Mouse (Mus musculus): ENCODE measurements at regions not wholly inside any gene's neighbourhood (a gene's known extent, or its start where the extent isn't known, plus 50 kb on each side); places are given as distances from the start of the nearest gene placed in this dataset.

DNA sequence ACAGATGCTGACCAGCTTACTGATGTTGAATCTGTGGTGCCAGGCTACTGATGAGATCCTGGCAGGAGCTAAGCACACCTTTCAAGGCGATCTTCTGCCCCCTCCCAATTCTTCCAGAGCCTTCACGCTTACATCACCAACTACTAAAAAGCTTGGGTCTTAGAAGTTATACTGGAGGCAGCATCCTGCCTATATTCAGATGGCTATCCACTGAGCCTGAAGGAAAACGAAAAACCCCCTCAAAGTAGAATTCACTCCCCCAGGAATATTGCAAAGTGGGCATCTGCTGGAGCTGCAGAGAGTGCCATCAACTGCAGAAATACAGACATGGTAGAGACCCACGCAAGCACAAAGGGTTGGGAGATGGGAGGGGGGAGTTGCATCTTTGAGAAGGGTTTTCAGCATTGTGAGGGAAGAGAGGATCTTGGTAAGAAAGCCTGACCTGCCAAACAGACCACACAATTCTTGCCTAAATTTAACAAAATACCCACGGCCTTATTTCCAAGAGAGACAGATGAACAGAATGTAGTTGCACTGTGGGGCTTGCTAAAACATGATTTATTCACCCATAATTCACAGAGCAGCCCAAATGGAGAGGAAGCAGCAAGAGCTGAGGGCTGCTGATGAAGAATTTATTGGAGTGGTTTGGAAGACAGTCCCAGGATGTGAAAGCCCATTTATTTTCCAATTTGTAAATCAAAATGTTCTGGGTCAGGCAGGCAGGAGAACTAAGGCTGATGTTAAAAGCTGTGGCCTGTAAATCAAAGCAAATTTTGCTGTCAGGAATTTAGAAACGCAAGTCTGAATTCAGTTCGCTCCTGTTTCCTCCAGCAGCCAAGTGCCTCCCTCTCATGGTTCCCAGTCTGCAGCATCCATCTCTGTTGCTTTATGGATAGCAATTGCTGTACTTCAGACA, 98.8 kb downstream of the Pdcl3 start:
- Histone ChIP-seq H3K27me3 (no peaks in the 10 kb centered on the region), H3K4me2 (no peak overlapping the region), H3K4me3 (replicated peaks) (no peak overlapping the region), H3K9ac (no peak overlapping the region), H3K27ac (replicated peaks) (no peak overlapping the region), H3K9me3 (replicated peaks) (peaks cover 4% of the 10 kb centered on the region; the same call in 1 of the 2 replicates), H3K36me3 (replicated peaks) (no peaks in the 10 kb centered on the region), H3K4me1 (replicated peaks) (no peaks in the 10 kb centered on the region)
- ATAC-seq (ENCODE audit: insufficient read depth): no peak
- 59% methylated on average over 7 of the region's 7 CpGs for WGBS (ENCODE audit: insufficient replicate concordance)

DNA sequence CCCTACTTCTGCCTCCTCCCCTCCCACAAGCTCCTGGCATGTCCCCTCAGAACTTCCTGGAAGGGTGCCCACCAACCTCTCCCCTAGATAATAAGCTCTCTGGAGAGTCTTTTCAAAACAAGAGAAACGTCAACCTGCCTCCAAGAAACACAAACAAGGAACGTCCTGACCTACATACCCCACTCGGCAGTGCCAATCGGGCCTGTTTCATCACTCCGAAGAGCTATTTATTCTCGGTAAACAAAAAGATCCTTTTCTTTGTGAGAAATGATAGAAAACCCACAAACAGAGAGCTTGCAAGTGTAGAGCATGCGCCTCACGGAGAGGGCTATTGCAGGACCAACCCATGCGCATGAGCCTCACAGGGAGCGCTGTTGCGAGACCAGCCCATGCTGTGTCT, 100.9 kb downstream of the Pdcl3 start:
- Histone ChIP-seq H3K27ac (replicated peaks) (no peak overlapping the region), H3K4me3 (replicated peaks) (no peak overlapping the region), H3K9ac (no peak overlapping the region), H3K9me3 (replicated peaks) (peaks cover 4% of the 10 kb centered on the region; the same call in 1 of the 2 replicates), H3K4me2 (no peak overlapping the region), H3K36me3 (replicated peaks) (no peaks in the 10 kb centered on the region), H3K4me1 (replicated peaks) (no peaks in the 10 kb centered on the region), H3K27me3 (no peaks in the 10 kb centered on the region)
- 73% methylated on average over 11 of the region's 11 CpGs for WGBS (ENCODE audit: insufficient replicate concordance)
- ATAC-seq (ENCODE audit: insufficient read depth): no peak

- H3K27ac ChIP-seq (replicated peaks): no peak overlapping the region
- H3K27me3 ChIP-seq: no peaks in the 10 kb centered on the region
- H3K9me3 ChIP-seq (replicated peaks): peaks cover 1% of the 10 kb centered on the region; the same call in 1 of the 2 replicates
- H3K4me3 ChIP-seq (replicated peaks): no peak overlapping the region
- 11% methylated on average over 9 of the region's 9 CpGs for WGBS (ENCODE audit: insufficient replicate concordance)
- ATAC-seq (ENCODE audit: insufficient read depth): 0 out of 2 replicates have a peak, but pooled peaks have one; percentile 28
- H3K4me1 ChIP-seq (replicated peaks): no peaks in the 10 kb centered on the region
- no peaks in the 10 kb centered on the region for H3K36me3 ChIP-seq (replicated peaks)
- no peak overlapping the region for H3K9ac ChIP-seq
- H3K4me2 ChIP-seq: no peak overlapping the region
Measured at GRCm38 (mm10) chr1:39089875-39090274, 103.7 kb upstream of the Npas2 start.

GRCm38 (mm10) chr1:39091121-39091520, 102.4 kb upstream of the Npas2 start:
- ATAC-seq (ENCODE audit: insufficient read depth): no peak
- no peak overlapping the region for H3K4me2 ChIP-seq
- 62% methylated on average over 8 of the region's 8 CpGs for WGBS (ENCODE audit: insufficient replicate concordance)
- no peak overlapping the region for H3K27ac ChIP-seq (replicated peaks)
- H3K9me3 ChIP-seq (replicated peaks): no peaks in the 10 kb centered on the region; the same call in 1 of the 2 replicates
- H3K4me3 ChIP-seq (replicated peaks): no peak overlapping the region
- H3K36me3 ChIP-seq (replicated peaks): no peaks in the 10 kb centered on the region
- no peak overlapping the region for H3K9ac ChIP-seq
- H3K27me3 ChIP-seq: no peaks in the 10 kb centered on the region
- no peaks in the 10 kb centered on the region for H3K4me1 ChIP-seq (replicated peaks)

DNA sequence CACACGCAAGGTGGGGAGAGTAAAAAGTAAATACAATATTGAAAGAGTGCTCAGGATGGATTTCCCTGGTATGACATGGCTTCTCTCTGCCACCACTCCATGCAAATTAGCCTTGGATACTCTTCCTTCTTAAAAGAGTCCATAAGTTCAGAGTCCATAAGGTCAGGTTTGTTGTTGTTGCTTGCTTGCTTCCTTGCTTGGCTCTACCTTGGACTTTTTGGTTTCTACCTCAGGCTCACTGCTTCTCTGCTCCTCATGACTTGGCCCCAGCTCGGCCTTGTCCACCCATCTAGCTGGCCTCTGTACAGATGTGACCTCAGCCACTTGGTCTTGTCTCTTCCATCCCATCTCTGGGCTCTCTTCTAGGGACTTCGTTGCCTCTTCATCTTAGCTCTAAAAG, 101.9 kb upstream of the Npas2 start:
- Histone ChIP-seq H3K27ac (replicated peaks) (no peak overlapping the region), H3K27me3 (no peaks in the 10 kb centered on the region), H3K9me3 (replicated peaks) (no peaks in the 10 kb centered on the region), H3K9ac (no peak overlapping the region), H3K36me3 (replicated peaks) (no peaks in the 10 kb centered on the region), H3K4me3 (replicated peaks) (no peak overlapping the region), H3K4me2 (no peak overlapping the region), H3K4me1 (replicated peaks) (no peaks in the 10 kb centered on the region)
- 49% methylated on average over 3 of the region's 3 CpGs for whole genome bisulfite sequencing (ENCODE audit: insufficient replicate concordance)
- ATAC-seq (ENCODE audit: insufficient read depth): no peak

DNA sequence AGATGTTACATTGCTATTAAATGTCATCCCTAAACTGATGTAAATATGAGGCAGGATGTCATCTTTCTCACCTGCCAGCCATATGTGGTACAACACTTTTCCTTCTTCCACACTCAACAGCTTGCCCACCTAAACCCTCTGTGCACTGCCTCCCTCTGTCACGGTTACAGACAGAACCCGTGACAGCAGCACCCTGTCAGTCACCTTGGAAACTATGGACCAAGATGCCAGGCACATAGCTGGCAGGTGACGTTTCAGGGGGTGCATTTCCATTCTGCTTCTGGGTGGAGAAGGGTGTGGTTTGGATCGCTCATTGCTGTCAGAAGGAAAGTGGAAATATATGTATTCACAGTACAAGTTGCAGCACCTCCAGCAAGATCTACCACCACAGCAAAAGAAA, 100.2 kb upstream of the Npas2 start:
- Histone ChIP-seq H3K4me2 (no peak overlapping the region), H3K9ac (no peak overlapping the region), H3K36me3 (replicated peaks) (no peaks in the 10 kb centered on the region), H3K27ac (replicated peaks) (no peak overlapping the region), H3K27me3 (no peaks in the 10 kb centered on the region), H3K4me3 (replicated peaks) (no peak overlapping the region), H3K9me3 (replicated peaks) (no peaks in the 10 kb centered on the region), H3K4me1 (replicated peaks) (no peaks in the 10 kb centered on the region)
- 52% methylated on average over 4 of the region's 4 CpGs for WGBS (ENCODE audit: insufficient replicate concordance)
- no peak for ATAC-seq (ENCODE audit: insufficient read depth)

DNA sequence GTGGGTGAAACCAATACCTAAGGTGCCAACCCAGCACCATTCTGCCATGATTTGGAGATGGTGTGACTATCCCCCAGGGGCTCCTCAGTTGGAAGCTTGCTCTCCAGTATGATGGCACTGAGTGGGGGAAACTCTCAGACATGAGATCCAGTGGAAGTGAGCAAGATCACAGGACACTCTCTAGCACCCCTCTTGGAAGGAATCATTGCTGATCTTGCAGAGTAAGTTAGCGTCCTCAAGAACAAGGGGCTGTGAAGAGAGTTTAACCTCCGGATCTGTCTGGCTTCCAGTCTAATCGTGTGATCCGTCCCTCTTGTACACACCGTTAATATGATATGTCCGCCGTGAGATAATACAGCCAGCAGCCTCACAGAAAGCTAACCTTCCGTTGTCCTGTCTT, 99.5 kb upstream of the Npas2 start:
- no peaks in the 10 kb centered on the region for H3K9me3 ChIP-seq (replicated peaks)
- 65% methylated on average over 8 of the region's 8 CpGs for WGBS (ENCODE audit: insufficient replicate concordance)

DNA sequence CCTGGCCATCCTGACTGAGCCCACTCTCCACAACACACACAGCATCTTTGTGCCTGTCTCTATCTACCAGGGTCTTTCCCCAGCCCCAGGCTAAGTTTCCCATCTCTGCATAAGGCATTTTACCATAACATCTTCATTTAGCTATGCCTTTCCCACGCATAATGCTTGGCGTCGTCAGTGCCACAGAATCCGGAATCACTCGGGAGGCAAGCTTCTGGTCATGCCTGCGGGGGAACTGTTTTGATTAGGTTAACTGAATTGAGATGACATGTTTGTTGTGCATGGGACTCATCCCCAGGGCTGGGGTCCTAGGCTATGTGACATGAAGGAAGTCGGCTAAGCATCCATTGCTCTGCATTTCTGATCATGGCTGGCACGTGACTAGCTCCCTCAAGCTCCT, 97.6 kb upstream of the Npas2 start:
- 70% methylated on average over 8 of the region's 8 CpGs for WGBS (ENCODE audit: insufficient replicate concordance)
- H3K27ac ChIP-seq (replicated peaks): no peak overlapping the region
- no peak for ATAC-seq (ENCODE audit: insufficient read depth)
- H3K4me1 ChIP-seq (replicated peaks): no peaks in the 10 kb centered on the region
- H3K9ac ChIP-seq: no peak overlapping the region
- H3K4me2 ChIP-seq: no peak overlapping the region
- no peaks in the 10 kb centered on the region for H3K36me3 ChIP-seq (replicated peaks)
- H3K4me3 ChIP-seq (replicated peaks): no peak overlapping the region
- no peaks in the 10 kb centered on the region for H3K9me3 ChIP-seq (replicated peaks)
- no peaks in the 10 kb centered on the region for H3K27me3 ChIP-seq

More for the DNA sequence above, 99.5 kb upstream of the Npas2 start:
- Histone ChIP-seq H3K4me1 (replicated peaks) (no peaks in the 10 kb centered on the region), H3K4me2 (no peak overlapping the region), H3K36me3 (replicated peaks) (no peaks in the 10 kb centered on the region), H3K27ac (replicated peaks) (no peak overlapping the region), H3K4me3 (replicated peaks) (no peak overlapping the region), H3K27me3 (no peaks in the 10 kb centered on the region), H3K9ac (no peak overlapping the region)
- no peak for ATAC-seq (ENCODE audit: insufficient read depth)

- whole genome bisulfite sequencing (ENCODE audit: insufficient replicate concordance): 48% methylated on average over 3 of the region's 3 CpGs
- ATAC-seq (ENCODE audit: insufficient read depth): no peak
Measured at GRCm38 (mm10) chr1:39096726-39097125, 96.8 kb upstream of the Npas2 start.

GRCm38 (mm10) chr1:39097499-39097898, 96.0 kb upstream of the Npas2 start:
- H3K9ac ChIP-seq: no peak overlapping the region
- no peaks in the 10 kb centered on the region for H3K9me3 ChIP-seq (replicated peaks)
- H3K27me3 ChIP-seq: no peaks in the 10 kb centered on the region
- no peak for ATAC-seq (ENCODE audit: insufficient read depth)
- 63% methylated on average over 10 of the region's 10 CpGs for WGBS (ENCODE audit: insufficient replicate concordance)
- H3K36me3 ChIP-seq (replicated peaks): no peaks in the 10 kb centered on the region
- no peaks in the 10 kb centered on the region for H3K4me1 ChIP-seq (replicated peaks)
- no peak overlapping the region for H3K4me3 ChIP-seq (replicated peaks)
- no peak overlapping the region for H3K4me2 ChIP-seq
- no peak overlapping the region for H3K27ac ChIP-seq (replicated peaks)

More at GRCm38 (mm10) chr1:39096726-39097125, 96.8 kb upstream of the Npas2 start:
- H3K27ac ChIP-seq (replicated peaks): no peak overlapping the region
- no peaks in the 10 kb centered on the region for H3K27me3 ChIP-seq
- no peak overlapping the region for H3K4me2 ChIP-seq
- no peaks in the 10 kb centered on the region for H3K4me1 ChIP-seq (replicated peaks)
- H3K4me3 ChIP-seq (replicated peaks): no peak overlapping the region
- no peak overlapping the region for H3K9ac ChIP-seq
- no peaks in the 10 kb centered on the region for H3K36me3 ChIP-seq (replicated peaks)
- no peaks in the 10 kb centered on the region for H3K9me3 ChIP-seq (replicated peaks)

DNA sequence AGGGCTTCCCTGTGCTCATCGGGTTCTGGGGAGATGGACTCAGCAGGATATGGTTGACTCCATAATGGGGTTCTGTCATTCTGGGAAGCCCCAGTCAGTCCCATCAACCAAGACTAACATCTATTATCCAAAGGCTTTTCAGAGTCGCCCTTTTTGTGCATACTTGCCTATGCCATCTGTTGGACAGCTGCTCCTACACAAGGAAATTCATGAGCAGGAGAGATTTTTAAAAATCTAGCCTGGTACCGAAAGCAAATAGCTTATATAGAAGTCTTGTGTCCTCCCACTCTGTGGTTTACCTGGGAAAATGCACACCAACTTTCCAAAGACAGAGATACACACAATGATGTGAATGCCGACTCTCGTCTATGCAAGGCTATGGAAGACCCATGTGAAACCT, 95.4 kb upstream of the Npas2 start:
- no peaks in the 10 kb centered on the region for H3K36me3 ChIP-seq (replicated peaks)
- no peak overlapping the region for H3K4me2 ChIP-seq
- H3K4me1 ChIP-seq (replicated peaks): no peaks in the 10 kb centered on the region
- 63% methylated on average over 5 of the region's 5 CpGs for WGBS (ENCODE audit: insufficient replicate concordance)
- H3K4me3 ChIP-seq (replicated peaks): no peak overlapping the region
- no peaks in the 10 kb centered on the region for H3K9me3 ChIP-seq (replicated peaks)
- H3K9ac ChIP-seq: no peak overlapping the region
- no peak overlapping the region for H3K27ac ChIP-seq (replicated peaks)
- no peaks in the 10 kb centered on the region for H3K27me3 ChIP-seq
- no peak for ATAC-seq (ENCODE audit: insufficient read depth)
